Comparison of ENCODE assay signal across 9 mouse cellular contexts in genomic region chr11:118015381-118016145, GRCm38 (mm10). TPM values are rescaled to one million over a fixed set of nuclear protein-coding genes. Genes with fewer than 3 reads are reported as not detected.
DNase-seq lines count a peak whose midpoint lies in the region; ATAC-seq lines count a peak whose summit lies in the region.
"Had no signal": no experiment of that assay in that cellular context is flagged by ENCODE, and none has a peak within 500 bp of the region (broad histone marks: within the 10 kb centered on the region; RNA-seq: fewer than 3 reads in every experiment).

No protein-coding gene starts in this region.

- no peak overlapping the region for H3K9ac ChIP-seq in liver, embryonic 15.5 days
- H3K9ac ChIP-seq in liver, embryonic 11.5 days (ENCODE audit: low read depth, low read length) = no peak overlapping the region
- no peak overlapping the region for H3K9ac ChIP-seq in forebrain, embryonic 16.5 days (replicated peaks; ENCODE audit: low read depth, low read length)
- H3K9ac ChIP-seq: midbrain, embryonic 13.5 days; stomach, embryonic 15.5 days had no signal

- no peak overlapping the region for H3K4me2 ChIP-seq in liver, embryonic 15.5 days
- H3K4me2 ChIP-seq in liver, embryonic 11.5 days = no peak overlapping the region
- no peak overlapping the region for H3K4me2 ChIP-seq in forebrain, embryonic 16.5 days (ENCODE audit: low read length)
- H3K4me2 ChIP-seq: midbrain, embryonic 13.5 days; stomach, embryonic 15.5 days had no signal

- no peak overlapping the region for H3K4me3 ChIP-seq in liver, embryonic 15.5 days (replicated peaks)
- no peak overlapping the region for H3K4me3 ChIP-seq in liver, embryonic 11.5 days (ENCODE audit: low read depth, low read length)
- H3K4me3 ChIP-seq in forebrain, embryonic 16.5 days (replicated peaks; ENCODE audit: low read length) = no peak overlapping the region
- H3K4me3 ChIP-seq: midbrain, embryonic 13.5 days; stomach, embryonic 15.5 days had no signal

- no peak for ATAC-seq in liver, embryonic 15.5 days (ENCODE audit: insufficient read depth)
- no peak for ATAC-seq in liver, embryonic 11.5 days (replicated peaks; ENCODE audit: low FRiP score)
- peak; percentile 81 for ATAC-seq in megakaryocyte, adult 5-6 weeks (ENCODE audit: poor library complexity, severe bottlenecking)
- ATAC-seq in forebrain, embryonic 16.5 days = no peak
- ATAC-seq: midbrain, embryonic 13.5 days had no signal

- H3K27me3 ChIP-seq in liver, embryonic 15.5 days = no peaks in the 10 kb centered on the region
- no peaks in the 10 kb centered on the region for H3K27me3 ChIP-seq in liver, embryonic 11.5 days (replicated peaks; ENCODE audit: control insufficient read depth, insufficient read depth, low read length)
- no peaks in the 10 kb centered on the region for H3K27me3 ChIP-seq in forebrain, embryonic 16.5 days (replicated peaks; ENCODE audit: control insufficient read depth, insufficient read depth, low read length)
- H3K27me3 ChIP-seq: midbrain, embryonic 13.5 days; stomach, embryonic 15.5 days had no signal

- H3K27ac ChIP-seq in liver, embryonic 15.5 days (replicated peaks) = peak overlapping the region; percentile 33; the same call in 1 of the 2 replicates
- no peak overlapping the region for H3K27ac ChIP-seq in liver, embryonic 11.5 days (ENCODE audit: low read depth, low read length)
- no peak overlapping the region for H3K27ac ChIP-seq in forebrain, embryonic 16.5 days (ENCODE audit: low read length)
- H3K27ac ChIP-seq: midbrain, embryonic 13.5 days; stomach, embryonic 15.5 days had no signal

- H3K9me3 ChIP-seq in liver, embryonic 15.5 days (replicated peaks) = no peaks in the 10 kb centered on the region
- 0 out of 2 replicates have a peak, but pooled peaks cover 3% of the 10 kb centered on the region for H3K9me3 ChIP-seq in liver, embryonic 11.5 days (ENCODE audit: control insufficient read depth, low read length)
- H3K9me3 ChIP-seq in forebrain, embryonic 16.5 days (ENCODE audit: control insufficient read depth, low read length) = no peaks in the 10 kb centered on the region
- H3K9me3 ChIP-seq: midbrain, embryonic 13.5 days; stomach, embryonic 15.5 days had no signal

- DNase-seq in liver, embryonic 11.5 days (ENCODE audit: low spot score) = no peak
- DNase-seq in T-cell, adult 2 months (ENCODE audit: low spot score) = peak; percentile 27
- DNase-seq in thymus, postnatal 36 days = peak; percentile 46 to 52
- no peak for DNase-seq in left cerebral cortex, adult 11 months (ENCODE audit: low spot score)

- H3K4me1 ChIP-seq in liver, embryonic 15.5 days (replicated peaks) = peaks cover 41% of the 10 kb centered on the region
- H3K4me1 ChIP-seq in liver, embryonic 11.5 days (replicated peaks; ENCODE audit: control insufficient read depth, insufficient read depth, low read length) = peaks cover 7% of the 10 kb centered on the region
- no peaks in the 10 kb centered on the region for H3K4me1 ChIP-seq in forebrain, embryonic 16.5 days (replicated peaks; ENCODE audit: control insufficient read depth, insufficient read depth, low read length)
- H3K4me1 ChIP-seq: stomach, embryonic 15.5 days had no signal

- peaks cover 68% of the 10 kb centered on the region for H3K36me3 ChIP-seq in liver, embryonic 15.5 days (replicated peaks)
- H3K36me3 ChIP-seq in liver, embryonic 11.5 days (ENCODE audit: control insufficient read depth, insufficient read depth, low read length) = peaks cover 19% of the 10 kb centered on the region
- H3K36me3 ChIP-seq in forebrain, embryonic 16.5 days (ENCODE audit: control insufficient read depth, insufficient read depth) = no peaks in the 10 kb centered on the region; the same call in 1 of the 2 replicates

- WGBS in liver, embryonic 15.5 days (ENCODE audit: insufficient replicate concordance) = 65% methylated on average over 8 of the region's 8 CpGs
- 70% methylated on average over 8 of the region's 8 CpGs for WGBS in liver, embryonic 11.5 days
- 91% methylated on average over 8 of the region's 8 CpGs for WGBS in forebrain, embryonic 16.5 days

RNA-seq across cellular contexts. Expression of gene Pgs1, which starts 29.5 kb away (rescaled TPM):
- polyA plus RNA-seq in liver, embryonic 15.5 days (2015; fragmentation: Nextera tagmentation; extraction: Ambion mirVana) = 14.6 and 17.6 TPM in 2 replicates
- 31.5 and 31.9 TPM in 2 replicates for polyA plus RNA-seq in liver, embryonic 11.5 days (2014; fragmentation: Nextera tagmentation; extraction: Ambion mirVana)
- 18.7 and 22.4 TPM in 2 replicates for total RNA-seq in megakaryocyte, adult 5-6 weeks (2015)
- 26.7 and 27.2 TPM in 2 replicates for total RNA-seq in megakaryocyte, adult 5-6 weeks (2017)
- 56.9 and 58.1 TPM in 2 replicates for polyA plus RNA-seq in forebrain, embryonic 16.5 days (2015; fragmentation: Nextera tagmentation; extraction: Ambion mirVana)

RNA-seq across cellular contexts. Expression of gene Socs3, which starts 45.7 kb away (rescaled TPM):
- polyA plus RNA-seq in liver, embryonic 15.5 days (2015; fragmentation: Nextera tagmentation; extraction: Ambion mirVana) = 7.3 and 7.5 TPM in 2 replicates
- polyA plus RNA-seq in liver, embryonic 11.5 days (2014; fragmentation: Nextera tagmentation; extraction: Ambion mirVana) = 3.7 and 4.6 TPM in 2 replicates
- 2.0 and 3.1 TPM in 2 replicates for total RNA-seq in megakaryocyte, adult 5-6 weeks (2015)
- 3.2 and 5.1 TPM in 2 replicates for total RNA-seq in megakaryocyte, adult 5-6 weeks (2017)
- 11.7 and 13.7 TPM in 2 replicates for polyA plus RNA-seq in forebrain, embryonic 16.5 days (2015; fragmentation: Nextera tagmentation; extraction: Ambion mirVana)

Comparison
In these comparisons a context has a peak if more than half of its experiments do, and no peak if none do; other contexts are left out.
1. DNase-seq: peak in T-cell, adult 2 months (single experiment) and thymus, postnatal 36 days (2 of 2); none in liver, embryonic 11.5 days (single experiment) and left cerebral cortex, adult 11 months (single experiment).